Mouse (Mus musculus) intestine, embryonic 16.5 days (tissue): ENCODE results near the gene Chrnd. TPM values are rescaled to one million over a fixed set of nuclear protein-coding genes. Genes with fewer than 3 reads are reported as not detected.
A peak's percentile ranks its signal among the peaks of the same experiment; 100 is the strongest.

Source experiments
- ATAC-seq: fragments of 200-750 bp; cut with Nextera tagmentation; 2 replicates; pipeline ENCODE4 v1.8.0; 2017; ENCODE audit warnings: moderate TSS enrichment, moderate library complexity
- H3K27ac ChIP-seq: fragments of 300-500 bp; sonication (generic); 2 replicates; pipeline ENCODE4 v1.5.1; 2014; ENCODE audit warnings: mild to moderate bottlenecking, low read length
- H3K27me3 ChIP-seq: fragments of 300-500 bp; sonication (generic); replicated peaks from 2 replicates; pipeline ENCODE4 v1.6.1; 2014; ENCODE audit warnings: low read length, control low read depth, mixed read lengths; ENCODE audit not compliant: control insufficient read depth, insufficient read depth
- H3K36me3 ChIP-seq: fragments of 300-500 bp; sonication (generic); 2 replicates; pipeline ENCODE4 v1.6.1; 2014; ENCODE audit warnings: low read length, control low read depth; ENCODE audit not compliant: control insufficient read depth, insufficient read depth
- H3K4me1 ChIP-seq: fragments of 300-500 bp; sonication (generic); 2 replicates; pipeline ENCODE4 v1.6.1; 2014; ENCODE audit warnings: low read length, control low read depth, mixed read lengths; ENCODE audit not compliant: control insufficient read depth, insufficient read depth
- H3K4me2 ChIP-seq: fragments of 300-500 bp; sonication (generic); 2 replicates; pipeline ENCODE4 v1.6.1; 2014; ENCODE audit warnings: low read depth, low read length, control low read depth
- H3K4me3 ChIP-seq: fragments of 300-500 bp; sonication (generic); 2 replicates; pipeline ENCODE4 v1.5.1; 2014; ENCODE audit warnings: mild to moderate bottlenecking, low read length
- H3K9ac ChIP-seq: fragments of 300-500 bp; sonication (generic); 2 replicates; pipeline ENCODE4 v1.6.1; 2014; ENCODE audit warnings: low read depth, low read length
- H3K9me3 ChIP-seq: fragments of 300-500 bp; sonication (generic); 2 replicates; pipeline ENCODE4 v1.6.1; 2016; ENCODE audit warnings: low read length, control low read depth; ENCODE audit not compliant: control insufficient read depth
- WGBS: fragments of 180-500 bp; shearing (Covaris S2); extraction: QIAGEN DNeasy Blood & Tissue Kit; methylation state at CpG from one replicate; pipeline ENCODE4 v1.1.7; 2014; 5-methylcytosine and 5-hydroxymethylcytosine counted together
- polyA plus RNA-seq: library from polyadenylated mRNA; unstranded; fragments of >200 nt; fragmentation: Nextera tagmentation; extraction: Ambion mirVana; gene quantifications from 2 replicates; pipeline ENCODE4 v1.2.1, GENCODE M21; 2015

Gene Chrnd
- 0.05 TPM in 1 of 2 replicates, not detected in the other for polyA plus RNA-seq

GRCm38 (mm10) chr1:87190429-87190828 lies at the start of gene Chrnd:
Chrnd (plus strand) TSS chr1:87190607.
- H3K4me3 ChIP-seq: no peak within 1 kb of the TSS
- no peaks in the 10 kb centered on the region for H3K9me3 ChIP-seq
- no peak within 1 kb of the TSS for H3K9ac ChIP-seq
- H3K4me1 ChIP-seq: peaks cover 8% of the 10 kb centered on the region; the same call in 1 of the 2 replicates
- peaks cover 20% of the 10 kb centered on the region for H3K27me3 ChIP-seq
- H3K36me3 ChIP-seq: no peaks in the 10 kb centered on the region
- H3K27ac ChIP-seq: no peak within 1 kb of the TSS
- H3K4me2 ChIP-seq: no peak within 1 kb of the TSS
- no peak for ATAC-seq
- WGBS: 31% methylated on average over 4 of the region's 4 CpGs

GRCm38 (mm10) chr1:87141550-87141949 lies 48.9 kb upstream of the Chrnd start:
- H3K4me1 ChIP-seq: peaks cover 3% of the 10 kb centered on the region; the same call in 1 of the 2 replicates
- H3K9me3 ChIP-seq: no peaks in the 10 kb centered on the region
- no peaks in the 10 kb centered on the region for H3K36me3 ChIP-seq
- 81% methylated on average over 4 of the region's 4 CpGs for WGBS
- H3K27me3 ChIP-seq: no peaks in the 10 kb centered on the region
- no peak overlapping the region for H3K4me2 ChIP-seq
- H3K27ac ChIP-seq: no peak overlapping the region
- no peak overlapping the region for H3K9ac ChIP-seq
- ATAC-seq: no peak
- H3K4me3 ChIP-seq: no peak overlapping the region

- H3K9ac ChIP-seq: no peak overlapping the region
- no peak overlapping the region for H3K4me2 ChIP-seq
- H3K27me3 ChIP-seq: no peaks in the 10 kb centered on the region
- no peaks in the 10 kb centered on the region for H3K36me3 ChIP-seq
- H3K27ac ChIP-seq: no peak overlapping the region
- no peak overlapping the region for H3K4me3 ChIP-seq
- peaks cover 3% of the 10 kb centered on the region; the same call in 1 of the 2 replicates for H3K4me1 ChIP-seq
- 56% methylated on average over 9 of the region's 9 CpGs for WGBS
- H3K9me3 ChIP-seq: no peaks in the 10 kb centered on the region
- ATAC-seq: 0 out of 2 replicates have a peak, but pooled peaks have one; percentile 28
These were observed 48.0 kb upstream of the Chrnd start for GRCm38 (mm10) chr1:87142456-87142855.

GRCm38 (mm10) chr1:87143141-87143540 lies 47.3 kb upstream of the Chrnd start:
- WGBS: 70% methylated on average over 10 of the region's 10 CpGs
- Histone ChIP-seq H3K9me3 (no peaks in the 10 kb centered on the region), H3K27ac (no peak overlapping the region), H3K4me3 (no peak overlapping the region), H3K4me1 (peaks cover 3% of the 10 kb centered on the region; the same call in 1 of the 2 replicates), H3K4me2 (no peak overlapping the region), H3K27me3 (no peaks in the 10 kb centered on the region), H3K36me3 (no peaks in the 10 kb centered on the region), H3K9ac (no peak overlapping the region)
- no peak for ATAC-seq

GRCm38 (mm10) chr1:87149422-87149821 lies 41.0 kb upstream of the Chrnd start:
- no peak for ATAC-seq
- 41% methylated on average over 13 of the region's 13 CpGs for WGBS
- Histone ChIP-seq H3K27ac (no peak overlapping the region), H3K9ac (no peak overlapping the region), H3K27me3 (peaks cover 42% of the 10 kb centered on the region), H3K36me3 (no peaks in the 10 kb centered on the region), H3K4me1 (peaks cover 8% of the 10 kb centered on the region), H3K9me3 (no peaks in the 10 kb centered on the region), H3K4me3 (no peak overlapping the region), H3K4me2 (no peak overlapping the region)

GRCm38 (mm10) chr1:87151286-87151685 lies 39.1 kb upstream of the Chrnd start:
- no peak for ATAC-seq
- Histone ChIP-seq H3K4me2 (no peak overlapping the region), H3K27me3 (peaks cover 61% of the 10 kb centered on the region), H3K9me3 (no peaks in the 10 kb centered on the region), H3K4me1 (peaks cover 16% of the 10 kb centered on the region), H3K36me3 (no peaks in the 10 kb centered on the region), H3K4me3 (no peak overlapping the region), H3K9ac (no peak overlapping the region), H3K27ac (no peak overlapping the region)
- 79% methylated on average over 6 of the region's 6 CpGs for WGBS

GRCm38 (mm10) chr1:87153776-87154500 lies 36.5 kb upstream of the Chrnd start:
- under 1% methylated on average over 72 of the region's 72 CpGs for WGBS
- peak overlapping the region; percentile 58 for H3K4me2 ChIP-seq
- no peak overlapping the region for H3K9ac ChIP-seq
- H3K27me3 ChIP-seq: peaks cover 81% of the 10 kb centered on the region
- no peaks in the 10 kb centered on the region for H3K9me3 ChIP-seq
- H3K36me3 ChIP-seq: no peaks in the 10 kb centered on the region
- peak overlapping the region; percentile 44 for H3K4me3 ChIP-seq
- no peak overlapping the region for H3K27ac ChIP-seq
- no peak for ATAC-seq
- H3K4me1 ChIP-seq: peaks cover 16% of the 10 kb centered on the region

- Histone ChIP-seq H3K27me3 (peaks cover 81% of the 10 kb centered on the region), H3K4me1 (peaks cover 16% of the 10 kb centered on the region)
These were observed 35.8 kb upstream of the Chrnd start for GRCm38 (mm10) chr1:87154501-87155120.

GRCm38 (mm10) chr1:87155531-87156198 lies 34.7 kb upstream of the Chrnd start:
- no peaks in the 10 kb centered on the region for H3K36me3 ChIP-seq
- no peaks in the 10 kb centered on the region for H3K9me3 ChIP-seq
- peak overlapping the region; percentile 39 for H3K4me3 ChIP-seq
- ATAC-seq: 0 out of 2 replicates have a peak, but pooled peaks have one; percentile 23
- peak overlapping the region; percentile 49 for H3K4me2 ChIP-seq
- peaks cover 82% of the 10 kb centered on the region for H3K27me3 ChIP-seq
- 0 out of 2 replicates have a peak overlapping the region, but pooled peaks have one; percentile 14 for H3K9ac ChIP-seq
- under 1% methylated on average over 54 of the region's 56 CpGs for WGBS
- H3K27ac ChIP-seq: no peak overlapping the region
- H3K4me1 ChIP-seq: peaks cover 16% of the 10 kb centered on the region

More at GRCm38 (mm10) chr1:87154501-87155120, 35.8 kb upstream of the Chrnd start:
- no peak overlapping the region for H3K27ac ChIP-seq
- no peaks in the 10 kb centered on the region for H3K36me3 ChIP-seq
- H3K4me3 ChIP-seq: peak overlapping the region; percentile 44
- peak overlapping the region; percentile 58 for H3K4me2 ChIP-seq
- no peak for ATAC-seq
- 2% methylated on average over 58 of the region's 58 CpGs for WGBS
- no peaks in the 10 kb centered on the region for H3K9me3 ChIP-seq
- no peak overlapping the region for H3K9ac ChIP-seq
